Mouse (Mus musculus) A20 (cell line): ENCODE measurements around the gene Wdr19.
"Not testable (repeated sequence)": the region's sequence is repeated elsewhere in the genome, so short reads cannot be mapped to it uniquely, and the experiment has no call there.

Source experiments
- DNase-seq: peaks from one replicate; pipeline ENCODE4 v3.0.0-alpha.2; 2011; ENCODE audit warnings: low read depth, low spot score

Wdr19 gene

GRCm38 (mm10) chr5:65191601-65192000 lies 7.9 kb upstream of the Wdr19 start:
- DNase-seq: no peak

- no peak for DNase-seq
These were observed 5.1 kb upstream of the Wdr19 start for GRCm38 (mm10) chr5:65194441-65194840.

GRCm38 (mm10) chr5:65204726-65205125 lies 5.2 kb downstream of the Wdr19 start:
- no peak for DNase-seq

GRCm38 (mm10) chr5:65213321-65213720 lies 13.8 kb downstream of the Wdr19 start:
- peak; percentile 72 for DNase-seq

- DNase-seq: no peak
These were observed 18.1 kb downstream of the Wdr19 start for GRCm38 (mm10) chr5:65217305-65218269.

GRCm38 (mm10) chr5:65221037-65221436 lies 21.5 kb downstream of the Wdr19 start:
- DNase-seq: no peak

GRCm38 (mm10) chr5:65224056-65224455 lies 24.6 kb downstream of the Wdr19 start:
- DNase-seq: no peak

- DNase-seq: no peak
These were observed 31.9 kb downstream of the Wdr19 start for GRCm38 (mm10) chr5:65231289-65232003.

GRCm38 (mm10) chr5:65242740-65243139 lies 43.2 kb downstream of the Wdr19 start:
- peak; percentile 73 for DNase-seq

GRCm38 (mm10) chr5:65247296-65247695 lies 47.8 kb downstream of the Wdr19 start:
- DNase-seq: peak; percentile 36

GRCm38 (mm10) chr5:65250185-65250855 lies 50.8 kb downstream of the Wdr19 start:
- DNase-seq: no peak

GRCm38 (mm10) chr5:65257910-65258505 lies 58.5 kb downstream of the Wdr19 start:
- DNase-seq: no peak

GRCm38 (mm10) chr5:65273966-65274365 lies 74.5 kb downstream of the Wdr19 start:
- DNase-seq: no peak

- DNase-seq: no peak
These were observed 79.7 kb downstream of the Wdr19 start for GRCm38 (mm10) chr5:65279133-65279651.

GRCm38 (mm10) chr5:65281216-65281615 lies 81.7 kb downstream of the Wdr19 start:
- no peak for DNase-seq

GRCm38 (mm10) chr5:65284171-65284570 lies 84.7 kb downstream of the Wdr19 start:
- DNase-seq: peak; percentile 65

GRCm38 (mm10) chr5:65287751-65288701 lies 88.5 kb downstream of the Wdr19 start:
- DNase-seq: no peak

GRCm38 (mm10) chr5:65289009-65289408 lies 89.5 kb downstream of the Wdr19 start:
- DNase-seq: not testable (repeated sequence)

- DNase-seq: no peak
These were observed 94.1 kb downstream of the Wdr19 start for GRCm38 (mm10) chr5:65293627-65294026.

GRCm38 (mm10) chr5:65294270-65294669 lies 94.8 kb downstream of the Wdr19 start:
- no peak for DNase-seq
